Mouse (Mus musculus): ENCODE data around the gene Spaar.

Spaar gene

GRCm38 (mm10) chr4:43729794-43730550 is at the start of gene Spaar:
Gene Spaar, plus strand, starts transcription at chr4:43730034.
- no peak for DNase-seq

DNA sequence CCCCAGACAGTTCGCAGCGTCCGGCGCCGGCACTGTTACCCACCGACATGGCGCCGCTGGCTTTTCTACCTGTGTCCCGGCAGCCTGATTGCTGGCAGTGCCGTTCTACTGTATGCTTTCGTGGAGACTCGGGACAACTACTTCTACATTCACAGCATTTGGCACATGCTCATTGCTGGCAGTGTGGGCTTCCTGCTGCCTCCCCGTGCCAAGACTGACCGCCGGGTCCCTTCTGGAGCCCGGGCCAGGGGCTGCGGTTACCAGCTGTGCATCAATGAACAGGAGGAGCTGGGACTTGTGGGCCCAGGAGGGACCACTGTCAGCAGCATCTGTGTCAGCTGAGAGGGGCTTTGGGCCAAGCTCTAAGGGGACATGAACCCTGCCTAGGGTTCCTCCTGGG is 39.8 kb upstream of the Spaar start:
- no peak for DNase-seq

DNA sequence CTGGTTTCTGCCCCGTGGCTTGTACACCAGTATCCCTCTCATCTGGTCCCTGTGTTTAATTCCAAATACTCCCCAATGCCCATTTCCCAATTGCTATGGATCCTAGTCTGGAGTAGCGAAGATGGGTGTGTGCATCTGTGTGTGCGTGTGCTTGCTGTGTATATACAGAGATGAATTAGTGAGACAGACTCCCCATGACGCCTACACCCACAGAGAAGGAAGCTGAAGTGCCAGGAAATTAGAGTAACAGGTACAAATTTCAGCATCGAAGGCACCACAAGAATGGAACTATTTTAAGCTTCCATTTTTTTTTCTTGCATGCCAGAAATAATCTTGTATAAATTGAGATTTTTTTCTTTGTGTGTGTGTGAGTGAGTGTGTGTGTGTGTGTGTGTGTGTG is 38.8 kb upstream of the Spaar start:
- no peak for DNase-seq

DNA sequence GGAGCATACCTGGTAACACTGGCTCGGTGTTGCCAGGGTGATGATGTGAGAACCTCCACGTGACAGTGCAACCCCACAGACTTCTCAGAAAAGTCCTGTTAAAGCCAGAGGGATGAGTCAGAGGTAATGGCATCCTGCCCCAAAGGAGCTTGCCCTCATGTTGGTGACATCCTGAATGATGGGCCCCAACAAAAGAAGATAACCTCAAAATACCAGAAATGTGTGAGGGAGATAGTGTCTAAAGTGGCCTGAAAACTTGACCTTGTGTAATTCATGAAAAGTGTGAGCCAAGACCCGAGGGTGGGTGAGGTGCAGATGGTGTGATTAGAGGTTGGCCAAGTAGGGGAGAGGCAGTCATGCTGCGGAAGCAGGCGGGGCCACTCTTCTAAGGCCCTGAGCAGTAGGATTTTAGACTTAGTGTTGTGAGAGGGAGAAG is 36.0 kb upstream of the Spaar start:
- DNase-seq = no peak

GRCm38 (mm10) chr4:43694439-43695248 is 35.2 kb upstream of the Spaar start:
- DNase-seq = no peak

GRCm38 (mm10) chr4:43695249-43695671 is 34.6 kb upstream of the Spaar start:
- no peak for DNase-seq

DNA sequence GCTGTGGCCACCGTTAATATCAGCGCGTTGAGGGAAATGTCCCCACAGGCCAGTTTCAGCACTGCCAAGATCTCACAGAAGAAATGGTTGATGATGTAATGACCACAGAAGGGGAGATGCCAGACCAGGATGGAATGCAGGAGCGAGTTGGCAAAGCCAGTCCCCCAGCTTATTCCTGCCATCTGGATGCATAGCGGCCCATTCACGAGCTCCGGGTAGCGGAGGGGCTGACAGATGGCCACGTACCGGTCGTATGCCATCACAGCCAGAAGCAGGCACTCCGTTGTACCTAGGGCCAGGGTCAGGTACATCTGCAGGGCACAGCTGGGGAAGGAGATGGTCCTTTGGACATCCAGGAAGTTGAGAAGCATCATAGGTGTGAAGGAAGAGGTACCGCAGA is 33.3 kb upstream of the Spaar start:
- peak; percentile 48 to 49 for DNase-seq

GRCm38 (mm10) chr4:43700707-43701106 is 29.1 kb upstream of the Spaar start, which contains the start of gene Olfr70:
Gene Olfr70, minus strand, starts transcription at chr4:43700807.
- no peak for DNase-seq

- no peak for DNase-seq
Observed at GRCm38 (mm10) chr4:43703439-43703838, 26.4 kb upstream of the Spaar start.

GRCm38 (mm10) chr4:43703851-43704250 is 26.0 kb upstream of the Spaar start:
- no peak for DNase-seq

DNA sequence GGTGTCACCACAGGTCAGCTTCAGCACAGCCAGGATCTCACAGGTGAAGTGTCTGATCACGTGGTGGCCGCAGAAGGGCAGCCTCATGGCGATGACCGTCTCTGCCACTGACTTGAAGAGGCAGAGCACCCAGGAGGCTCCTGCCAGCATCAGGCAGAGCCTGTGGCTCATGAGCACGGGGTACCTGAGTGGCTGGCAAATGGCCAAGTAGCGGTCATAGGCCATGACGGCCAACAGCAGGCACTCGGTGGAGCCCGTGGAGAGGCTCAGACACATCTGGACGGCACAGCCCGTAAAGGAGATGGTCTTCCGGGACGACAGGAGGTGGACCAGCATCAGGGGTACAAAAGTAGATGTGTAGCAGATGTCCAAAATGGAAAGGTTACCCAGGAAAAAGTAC is 23.8 kb upstream of the Spaar start:
- DNase-seq = no peak

DNA sequence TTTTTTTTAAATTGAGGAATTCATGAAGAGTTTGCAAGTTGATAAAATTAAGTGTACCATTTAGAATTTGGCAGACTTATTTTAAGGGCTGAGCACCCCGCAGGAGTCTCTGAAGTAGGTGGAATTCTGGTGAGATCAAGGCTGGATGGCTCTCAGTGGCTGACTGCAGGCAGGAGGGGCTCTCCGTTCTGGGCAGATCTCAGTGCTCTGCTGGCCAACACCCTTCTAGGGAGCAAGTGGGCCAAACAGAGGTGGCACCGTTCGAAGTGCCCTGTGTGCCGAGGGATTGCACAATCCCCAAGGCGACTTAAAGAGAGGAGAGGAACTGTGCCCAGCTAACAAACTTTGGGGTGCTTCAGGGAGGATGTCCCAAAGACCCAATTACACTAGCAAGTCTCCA is 20.0 kb upstream of the Spaar start, which contains the start of gene Olfr71:
Olfr71 (minus strand) TSS at position 387 of the 400 bp plus-strand sequence.
- no peak for DNase-seq

- DNase-seq = peak; percentile 86 to 91
Observed at GRCm38 (mm10) chr4:43711821-43712220, 18.0 kb upstream of the Spaar start.

DNA sequence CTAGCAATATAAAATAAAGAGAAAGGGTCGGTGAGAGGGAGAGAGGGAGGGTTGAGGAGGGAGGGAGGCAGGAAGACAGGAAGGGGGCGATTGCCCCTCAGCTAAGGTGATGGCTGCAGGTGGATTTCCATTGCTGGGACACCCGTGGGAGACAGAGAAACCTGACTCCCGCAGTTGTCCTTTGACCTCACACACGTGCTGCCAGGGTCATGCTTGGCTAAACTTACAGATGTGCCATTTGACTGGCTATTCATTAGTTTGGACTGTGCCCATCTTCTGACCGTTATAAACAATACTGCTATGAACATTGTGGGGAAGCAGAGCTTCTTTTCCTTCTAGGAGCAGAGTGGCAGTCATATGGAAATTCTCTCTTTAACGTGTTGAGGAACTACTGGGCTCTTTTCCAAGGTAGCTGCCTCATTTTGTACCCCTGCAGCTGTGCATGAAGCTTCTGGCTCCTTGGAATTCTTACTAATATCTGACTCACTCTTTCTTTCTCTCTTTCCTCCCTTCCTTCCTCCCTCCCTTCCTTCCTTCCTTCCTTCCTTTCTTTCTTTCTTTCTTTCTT is 16.1 kb upstream of the Spaar start:
- no peak for DNase-seq

- DNase-seq = no peak
Observed at GRCm38 (mm10) chr4:43720491-43721228, 9.2 kb upstream of the Spaar start.

DNA sequence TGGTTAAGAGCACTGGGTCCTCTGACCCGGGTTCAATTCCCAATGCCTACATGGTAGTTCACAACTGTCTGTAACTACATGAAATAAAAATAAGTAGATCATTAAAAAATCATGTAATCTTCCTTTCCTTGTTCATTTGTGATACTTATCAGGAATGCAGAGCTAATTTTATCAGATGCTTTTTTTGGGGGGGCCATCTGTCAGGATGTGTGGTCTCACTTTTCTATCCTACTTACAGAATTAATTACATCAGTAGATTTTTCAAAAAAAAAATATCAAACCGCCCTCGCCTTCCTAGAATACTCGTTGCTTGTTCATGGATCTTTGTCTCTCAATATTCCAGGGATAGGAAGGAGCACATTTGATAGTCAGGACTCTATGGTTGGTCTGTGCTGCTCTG is 7.6 kb upstream of the Spaar start:
- no peak for DNase-seq

GRCm38 (mm10) chr4:43724764-43725163 is 5.1 kb upstream of the Spaar start:
- peak; percentile 33 to 46 for DNase-seq

DNA sequence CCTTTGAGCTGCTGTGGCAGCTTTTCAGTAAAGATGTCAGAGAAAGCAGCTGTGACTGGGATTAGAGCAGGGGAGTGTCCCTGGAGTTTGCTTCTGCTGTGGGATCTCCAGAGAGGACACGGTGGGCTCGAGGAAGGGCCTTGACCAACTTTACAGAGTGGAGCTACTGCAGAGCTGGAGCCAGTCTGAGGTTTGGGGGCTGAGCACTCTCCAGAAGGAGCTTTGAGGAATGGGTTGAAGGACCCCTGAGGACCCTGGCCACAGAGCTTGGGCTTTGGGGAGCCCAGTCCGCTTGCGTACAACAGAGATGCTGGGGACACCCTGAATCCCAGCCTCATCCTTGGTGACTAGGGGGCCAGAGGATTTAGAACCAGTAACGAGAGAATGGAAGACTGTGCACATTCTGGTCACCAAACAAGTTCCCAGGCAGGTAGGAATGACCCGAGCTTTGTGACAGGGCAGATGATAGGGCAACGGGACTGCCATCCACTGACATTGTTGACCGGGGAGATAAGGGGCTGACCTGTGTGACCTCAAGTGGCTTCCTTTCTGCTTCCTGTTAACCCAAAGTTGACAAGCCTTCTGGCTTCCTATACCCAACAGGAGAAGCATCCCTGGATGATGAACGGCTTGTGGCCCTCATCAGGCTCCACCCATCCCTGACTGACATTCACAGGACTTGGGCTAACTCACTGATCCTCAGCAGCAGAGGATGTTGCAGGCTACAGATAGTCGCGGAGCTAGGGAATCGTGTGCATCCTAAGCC is 3.4 kb upstream of the Spaar start:
- no peak for DNase-seq

- DNase-seq = no peak
Observed at GRCm38 (mm10) chr4:43726995-43727394, 2.8 kb upstream of the Spaar start, which contains the start of gene Hrct1. Gene Hrct1, plus strand, starts transcription at chr4:43727188.

GRCm38 (mm10) chr4:43727718-43728575 is 1.9 kb upstream of the Spaar start:
- DNase-seq = no peak

- no peak for DNase-seq
Observed at GRCm38 (mm10) chr4:43728576-43728954, 1.3 kb upstream of the Spaar start.

Measured in cerebellum, adult 18-20 months (tissue).